Mouse (Mus musculus) brain, embryonic 14.5 days (tissue): ENCODE results near the gene Myzap.

Experiments
- CTCF ChIP-seq: fragments of 200-500 bp; IDR thresholded peaks from 2 replicates; pipeline ENCODE4 v1.5.1; 2012; ENCODE audit warnings: inconsistent platforms, mild to moderate bottlenecking, moderate library complexity, borderline replicate concordance; ENCODE audit not compliant: insufficient read depth, insufficient read length; ENCODE audit errors: extremely low read depth
- POLR2A ChIP-seq: fragments of 200-500 bp; IDR thresholded peaks from 2 replicates; pipeline ENCODE4 v1.6.1; 2012; ENCODE audit warnings: mild to moderate bottlenecking, inconsistent platforms, borderline replicate concordance; ENCODE audit not compliant: poor library complexity, insufficient read depth, insufficient read length, severe bottlenecking; ENCODE audit errors: extremely low read depth

- TF ChIP-seq POLR2A (no peak), CTCF (no peak)
These were observed 33.8 kb upstream of the Myzap start for GRCm38 (mm10) chr9:71625961-71626360.
